Mouse (Mus musculus) liver, adult 2 months (tissue): ENCODE data around the gene Cbln3.

Source experiments
- CTCF ChIP-seq: fragments of 200-500 bp; IDR thresholded peaks from 2 replicates; pipeline ENCODE4 v1.5.1; 2011; ENCODE audit warnings: low read depth, low read length, control low read depth
- POLR2A ChIP-seq: fragments of 200-500 bp; IDR thresholded peaks from 2 replicates; pipeline ENCODE4 v1.6.1; 2011; ENCODE audit warnings: low read length, control low read depth; ENCODE audit not compliant: insufficient read depth; ENCODE audit errors: extremely low read depth

GRCm38 (mm10) chr14:55913406-55913805 is 29.2 kb upstream of the Cbln3 start:
- TF ChIP-seq CTCF, result no peak
- TF ChIP-seq POLR2A, result no peak
